Mouse (Mus musculus) neural tube, embryonic 15.5 days (tissue): Measurements from ENCODE around the gene Cyfip2. TPM values are rescaled to one million over a fixed set of nuclear protein-coding genes. Genes with fewer than 3 reads are reported as not detected.
A peak's percentile ranks its signal among the peaks of the same experiment; 100 is the strongest.

Experiments used
- ATAC-seq: fragments of 200-750 bp; cut with Nextera tagmentation; 2 replicates; pipeline ENCODE4 v1.8.0; 2017; ENCODE audit warnings: mild to moderate bottlenecking, moderate TSS enrichment, moderate library complexity; ENCODE audit not compliant: low FRiP score
- H3K27ac ChIP-seq: fragments of 300-500 bp; sonication (generic); replicated peaks from 2 replicates; pipeline ENCODE4 v1.5.1; 2015; ENCODE audit warnings: mild to moderate bottlenecking, inconsistent platforms
- H3K27me3 ChIP-seq: fragments of 300-500 bp; sonication (generic); replicated peaks from 2 replicates; pipeline ENCODE4 v1.6.1; 2015; ENCODE audit warnings: inconsistent platforms
- H3K36me3 ChIP-seq: fragments of 300-500 bp; sonication (generic); 2 replicates; pipeline ENCODE4 v1.6.1; 2015; ENCODE audit warnings: inconsistent platforms
- H3K4me1 ChIP-seq: fragments of 300-500 bp; sonication (generic); 2 replicates; pipeline ENCODE4 v1.6.1; 2015; ENCODE audit warnings: inconsistent platforms
- H3K4me2 ChIP-seq: fragments of 300-500 bp; sonication (generic); 2 replicates; pipeline ENCODE4 v1.6.1; 2015; ENCODE audit warnings: inconsistent platforms, mild to moderate bottlenecking, moderate library complexity
- H3K4me3 ChIP-seq: fragments of 300-500 bp; sonication (generic); replicated peaks from 2 replicates; pipeline ENCODE4 v1.5.1; 2015; ENCODE audit warnings: mild to moderate bottlenecking, inconsistent platforms
- H3K9ac ChIP-seq: fragments of 300-500 bp; sonication (generic); replicated peaks from 2 replicates; pipeline ENCODE4 v1.6.1; 2015; ENCODE audit warnings: mild to moderate bottlenecking, inconsistent platforms
- H3K9me3 ChIP-seq: fragments of 300-500 bp; sonication (generic); replicated peaks from 2 replicates; pipeline ENCODE4 v1.6.1; 2016; ENCODE audit warnings: inconsistent platforms
- WGBS: fragments of 180-500 bp; shearing (Covaris S2); methylation state at CpG from one replicate; pipeline ENCODE4 v1.1.7; 2015; ENCODE audit warnings: mixed read lengths; 5-methylcytosine and 5-hydroxymethylcytosine counted together
- microRNA-seq: library from miRNA; unstranded; fragments of <30 nt; microRNA quantifications from one replicate; pipeline ENCODE4, GENCODE M21; 2017
- polyA plus RNA-seq: library from polyadenylated mRNA; unstranded; fragments of >200 nt; fragmentation: Nextera tagmentation; extraction: Ambion mirVana; gene quantifications from 2 replicates; pipeline ENCODE4 v1.2.1, GENCODE M21; 2015

Cyfip2 gene
- polyA plus RNA-seq, 1 experiment from 2014 or later: 91.1 TPM

GRCm38 (mm10) chr11:46169908-46170307 is 142.8 kb downstream of the Cyfip2 start:
- no peaks in the 10 kb centered on the region for H3K9me3 ChIP-seq
- no peak overlapping the region for H3K4me2 ChIP-seq
- H3K4me3 ChIP-seq: no peak overlapping the region
- WGBS: 41% methylated on average over 3 of the region's 3 CpGs
- H3K9ac ChIP-seq: no peak overlapping the region
- no peaks in the 10 kb centered on the region for H3K36me3 ChIP-seq
- peaks cover 9% of the 10 kb centered on the region for H3K4me1 ChIP-seq
- no peak overlapping the region for H3K27ac ChIP-seq
- peaks cover 11% of the 10 kb centered on the region for H3K27me3 ChIP-seq
- ATAC-seq: no peak

- 94% methylated on average over 7 of the region's 7 CpGs for WGBS
- ATAC-seq: no peak
- Histone ChIP-seq H3K4me3 (no peak overlapping the region), H3K27me3 (peaks cover 19% of the 10 kb centered on the region), H3K9me3 (no peaks in the 10 kb centered on the region), H3K4me2 (no peak overlapping the region), H3K9ac (no peak overlapping the region), H3K36me3 (no peaks in the 10 kb centered on the region), H3K4me1 (peaks cover 9% of the 10 kb centered on the region), H3K27ac (no peak overlapping the region)
Measured at GRCm38 (mm10) chr11:46168506-46168905, 144.2 kb downstream of the Cyfip2 start.

- peak within 1 kb of the TSS; percentile 98 for H3K4me2 ChIP-seq
- peak; percentile 28; the same call in 1 of the 2 replicates for ATAC-seq
- no peak within 1 kb of the TSS for H3K27ac ChIP-seq
- no peaks in the 10 kb centered on the region for H3K36me3 ChIP-seq
- peaks cover 9% of the 10 kb centered on the region for H3K4me1 ChIP-seq
- no peaks in the 10 kb centered on the region for H3K9me3 ChIP-seq
- H3K9ac ChIP-seq: peak within 1 kb of the TSS; percentile 42
- 3% methylated on average over 39 of the region's 40 CpGs for WGBS
- H3K27me3 ChIP-seq: peaks cover 19% of the 10 kb centered on the region
- peak within 1 kb of the TSS; percentile 47 for H3K4me3 ChIP-seq
Measured at GRCm38 (mm10) chr11:46165866-46166585, 146.6 kb downstream of the Cyfip2 start, which contains the start of gene Nipal4. Nipal4 (minus strand) TSS chr11:46166508.

- no peaks in the 10 kb centered on the region for H3K36me3 ChIP-seq
- H3K4me2 ChIP-seq: no peak overlapping the region
- no peak for ATAC-seq
Measured at GRCm38 (mm10) chr11:46157462-46157861, 155.2 kb downstream of the Cyfip2 start.

GRCm38 (mm10) chr11:46156945-46157344 is 155.7 kb downstream of the Cyfip2 start:
- Histone ChIP-seq H3K36me3 (no peaks in the 10 kb centered on the region), H3K27me3 (no peaks in the 10 kb centered on the region), H3K27ac (no peak overlapping the region), H3K4me1 (no peaks in the 10 kb centered on the region), H3K9ac (no peak overlapping the region), H3K4me3 (no peak overlapping the region), H3K4me2 (no peak overlapping the region), H3K9me3 (no peaks in the 10 kb centered on the region)
- ATAC-seq: no peak
- WGBS: 93% methylated on average over 8 of the region's 8 CpGs

More at GRCm38 (mm10) chr11:46157462-46157861, 155.2 kb downstream of the Cyfip2 start:
- no peak overlapping the region for H3K4me3 ChIP-seq
- H3K4me1 ChIP-seq: no peaks in the 10 kb centered on the region
- H3K27ac ChIP-seq: no peak overlapping the region
- H3K27me3 ChIP-seq: no peaks in the 10 kb centered on the region
- H3K9ac ChIP-seq: no peak overlapping the region
- H3K9me3 ChIP-seq: no peaks in the 10 kb centered on the region

- ATAC-seq: no peak
- no peaks in the 10 kb centered on the region for H3K4me1 ChIP-seq
- no peak overlapping the region for H3K9ac ChIP-seq
- H3K4me2 ChIP-seq: no peak overlapping the region
- no peaks in the 10 kb centered on the region for H3K27me3 ChIP-seq
- no peak overlapping the region for H3K4me3 ChIP-seq
- H3K9me3 ChIP-seq: no peaks in the 10 kb centered on the region
- H3K27ac ChIP-seq: no peak overlapping the region
- H3K36me3 ChIP-seq: peaks cover 34% of the 10 kb centered on the region
- WGBS: 80% methylated on average over 5 of the region's 5 CpGs
Measured at GRCm38 (mm10) chr11:46146619-46147018, 166.0 kb downstream of the Cyfip2 start.

- no peak overlapping the region for H3K4me3 ChIP-seq
- H3K27ac ChIP-seq: no peak overlapping the region
- no peak overlapping the region for H3K9ac ChIP-seq
- H3K4me1 ChIP-seq: no peaks in the 10 kb centered on the region
- no peaks in the 10 kb centered on the region for H3K27me3 ChIP-seq
- no peak for ATAC-seq
- no peak overlapping the region for H3K4me2 ChIP-seq
- WGBS: 91% methylated on average over 11 of the region's 11 CpGs
- H3K36me3 ChIP-seq: peaks cover 47% of the 10 kb centered on the region
- H3K9me3 ChIP-seq: no peaks in the 10 kb centered on the region
Measured at GRCm38 (mm10) chr11:46145163-46145875, 167.3 kb downstream of the Cyfip2 start.

Small RNA genes lying within 50 kb of the gene (microRNA-seq; reads per million reads assigned to microRNA genes)
- not detected for gene Mir7239

Other genes starting within 250 kb of the Cyfip2 start
- gene Nipal4, start 146.4 kb downstream of the Cyfip2 start, polyA plus RNA-seq: 0.15 and 0.75 TPM in 2 replicates
- gene Fndc9, start 77.3 kb downstream of the Cyfip2 start, polyA plus RNA-seq: 1.5 and 2.3 TPM in 2 replicates
- gene Itk, start 76.7 kb upstream of the Cyfip2 start, polyA plus RNA-seq: 2.3 TPM in 1 of 2 replicates, not detected in the other
- not detected in 2 replicates for gene Fam71b, start 83.7 kb upstream of the Cyfip2 start, polyA plus RNA-seq
- gene Med7, start 124.1 kb upstream of the Cyfip2 start, polyA plus RNA-seq: 64.0 and 66.6 TPM in 2 replicates
- 0.29 and 0.36 TPM in 2 replicates for gene Havcr2, start 142.1 kb upstream of the Cyfip2 start, polyA plus RNA-seq
- gene Gm12169, start 211.4 kb upstream of the Cyfip2 start, polyA plus RNA-seq: not detected in 2 replicates